Mouse (Mus musculus) stomach, embryonic 14.5 days (tissue): ENCODE measurements around the gene Prrt1. TPM values are rescaled to one million over a fixed set of nuclear protein-coding genes. Genes with fewer than 3 reads are reported as not detected.

Experiments
- ATAC-seq: fragments of 200-750 bp; cut with Nextera tagmentation; 2 replicates; pipeline ENCODE4 v1.8.0; 2017; ENCODE audit warnings: low read depth, moderate TSS enrichment; ENCODE audit not compliant: insufficient number of reproducible peaks, insufficient read depth, low FRiP score
- H3K27ac ChIP-seq: fragments of 300-500 bp; sonication (generic); 2 replicates; pipeline ENCODE4 v1.5.1; 2014; ENCODE audit warnings: mild to moderate bottlenecking, low read length, moderate library complexity, mixed read lengths
- H3K27me3 ChIP-seq: fragments of 300-500 bp; sonication (generic); 2 replicates; pipeline ENCODE4 v1.6.1; 2014; ENCODE audit warnings: low read length, control low read depth, mixed read lengths; ENCODE audit not compliant: control insufficient read depth, insufficient read depth
- H3K36me3 ChIP-seq: fragments of 300-500 bp; sonication (generic); 2 replicates; pipeline ENCODE4 v1.6.1; 2014; ENCODE audit warnings: mild to moderate bottlenecking, control low read depth, low read length, moderate library complexity, mixed read lengths; ENCODE audit not compliant: control insufficient read depth, insufficient read depth
- H3K4me1 ChIP-seq: fragments of 300-500 bp; sonication (generic); 2 replicates; pipeline ENCODE4 v1.6.1; 2014; ENCODE audit warnings: low read length, control low read depth, mixed read lengths; ENCODE audit not compliant: control insufficient read depth, insufficient read depth
- H3K4me2 ChIP-seq: fragments of 300-500 bp; sonication (generic); replicated peaks from 2 replicates; pipeline ENCODE4 v1.6.1; 2014; ENCODE audit warnings: low read depth, low read length, control low read depth
- H3K4me3 ChIP-seq: fragments of 300-500 bp; sonication (generic); 2 replicates; pipeline ENCODE4 v1.5.1; 2014; ENCODE audit warnings: low read depth, low read length, control low read depth
- H3K9ac ChIP-seq: fragments of 300-500 bp; sonication (generic); replicated peaks from 2 replicates; pipeline ENCODE4 v1.6.1; 2014; ENCODE audit warnings: low read depth, mild to moderate bottlenecking, control low read depth, low read length, moderate library complexity, mixed read lengths
- H3K9me3 ChIP-seq: fragments of 300-500 bp; sonication (generic); 2 replicates; pipeline ENCODE4 v1.6.1; 2016; ENCODE audit warnings: low read depth, low read length, control low read depth; ENCODE audit not compliant: control insufficient read depth
- WGBS: fragments of 180-500 bp; shearing (Covaris S2); extraction: QIAGEN DNeasy Blood & Tissue Kit; methylation state at CpG from one replicate; pipeline ENCODE4 v1.1.7; 2014; 5-methylcytosine and 5-hydroxymethylcytosine counted together
- polyA plus RNA-seq: library from polyadenylated mRNA; unstranded; fragments of >200 nt; fragmentation: Nextera tagmentation; extraction: Ambion mirVana; gene quantifications from 2 replicates; pipeline ENCODE4 v1.2.1, GENCODE M21; 2014

The Prrt1 gene
- polyA plus RNA-seq, 1 experiment from 2014 or later = 0.56 TPM

DNA sequence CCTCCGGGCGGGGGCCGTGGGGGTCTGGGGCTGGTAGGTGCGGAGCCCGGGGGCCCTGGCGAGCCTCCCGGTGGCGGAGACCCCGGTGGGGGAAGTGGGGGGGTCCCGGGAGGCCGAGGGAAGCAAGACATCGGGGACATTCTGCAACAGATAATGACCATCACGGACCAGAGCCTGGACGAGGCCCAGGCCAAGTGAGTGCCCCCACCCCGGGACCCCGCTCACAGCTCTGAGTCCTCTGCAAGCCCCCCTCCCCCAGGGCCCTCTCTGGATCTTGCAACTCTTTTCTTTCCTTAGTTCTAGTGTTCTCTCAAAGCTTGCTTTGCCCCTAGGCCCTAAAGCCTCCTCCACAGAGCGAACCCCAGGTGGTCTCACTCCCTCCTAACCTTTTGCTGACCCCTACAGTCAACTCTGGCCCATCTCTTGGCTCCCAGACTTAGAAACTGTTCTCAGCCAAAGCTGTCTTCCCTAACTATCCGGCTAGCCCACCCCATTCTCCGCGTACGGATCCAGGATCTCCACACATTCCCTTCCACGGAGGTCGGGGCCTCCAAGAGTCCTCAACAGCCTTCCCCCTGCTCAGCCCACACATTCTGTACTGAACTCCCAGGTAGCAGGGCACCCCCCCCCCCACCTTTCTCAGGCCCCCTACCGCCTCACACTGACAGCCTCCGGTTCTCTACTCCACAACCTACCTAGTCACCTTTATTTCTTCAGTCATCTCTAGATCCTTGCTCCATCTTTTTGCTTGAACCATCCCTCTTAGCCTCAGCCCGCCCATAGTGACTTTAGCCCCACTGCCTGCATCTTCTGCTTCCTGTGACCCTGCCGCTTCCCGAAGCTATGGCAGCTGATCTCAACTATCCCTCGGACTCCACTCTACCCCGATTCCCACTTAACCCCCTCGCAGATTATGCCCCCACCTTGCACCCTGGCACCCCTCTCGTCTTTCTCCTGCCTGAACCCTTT, 36.5 kb upstream of the Prrt1 start:
- no peaks in the 10 kb centered on the region for H3K9me3 ChIP-seq
- ATAC-seq = peak; percentile 5; the same call in 1 of the 2 replicates
- H3K4me2 ChIP-seq = peak overlapping the region; percentile 88
- WGBS = under 1% methylated on average over 25 of the region's 32 CpGs
- peak overlapping the region; percentile 95 for H3K9ac ChIP-seq
- H3K27me3 ChIP-seq = no peaks in the 10 kb centered on the region
- H3K27ac ChIP-seq = peak overlapping the region; percentile 99
- peaks cover 17% of the 10 kb centered on the region for H3K36me3 ChIP-seq
- H3K4me1 ChIP-seq = peaks cover 58% of the 10 kb centered on the region
- H3K4me3 ChIP-seq = peak overlapping the region; percentile 87

DNA sequence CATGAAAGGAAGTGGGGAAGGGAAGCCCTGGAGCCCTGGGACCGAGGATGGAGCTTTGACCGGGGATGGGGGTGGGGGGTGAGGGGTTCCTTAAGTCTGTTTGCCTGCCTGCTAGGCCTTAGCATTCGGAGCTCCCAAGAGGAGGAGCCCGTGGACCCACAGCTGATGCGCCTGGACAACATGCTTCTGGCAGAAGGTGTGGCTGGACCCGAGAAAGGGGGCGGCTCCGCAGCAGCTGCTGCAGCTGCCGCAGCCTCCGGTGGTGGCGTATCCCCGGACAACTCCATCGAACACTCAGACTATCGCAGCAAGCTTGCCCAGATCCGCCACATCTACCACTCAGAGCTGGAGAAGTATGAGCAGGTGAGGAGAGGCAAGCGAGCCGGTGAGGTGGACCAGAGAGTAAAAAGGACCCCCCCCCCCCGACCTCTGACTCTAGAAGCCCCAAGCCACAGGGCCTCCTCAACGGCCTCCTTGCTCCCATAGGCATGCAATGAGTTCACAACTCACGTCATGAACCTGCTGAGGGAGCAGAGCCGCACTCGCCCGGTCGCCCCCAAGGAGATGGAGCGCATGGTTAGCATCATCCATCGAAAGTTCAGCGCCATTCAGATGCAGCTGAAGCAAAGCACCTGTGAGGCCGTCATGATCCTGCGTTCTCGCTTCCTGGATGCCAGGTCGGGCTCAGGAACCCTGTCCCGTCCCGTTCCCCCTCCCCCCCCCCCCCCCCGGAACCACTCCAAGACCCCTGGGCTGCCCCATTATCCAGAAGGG, 35.4 kb upstream of the Prrt1 start:
- Histone ChIP-seq H3K4me1 (peaks cover 54% of the 10 kb centered on the region), H3K4me2 (peak overlapping the region; percentile 88)

DNA sequence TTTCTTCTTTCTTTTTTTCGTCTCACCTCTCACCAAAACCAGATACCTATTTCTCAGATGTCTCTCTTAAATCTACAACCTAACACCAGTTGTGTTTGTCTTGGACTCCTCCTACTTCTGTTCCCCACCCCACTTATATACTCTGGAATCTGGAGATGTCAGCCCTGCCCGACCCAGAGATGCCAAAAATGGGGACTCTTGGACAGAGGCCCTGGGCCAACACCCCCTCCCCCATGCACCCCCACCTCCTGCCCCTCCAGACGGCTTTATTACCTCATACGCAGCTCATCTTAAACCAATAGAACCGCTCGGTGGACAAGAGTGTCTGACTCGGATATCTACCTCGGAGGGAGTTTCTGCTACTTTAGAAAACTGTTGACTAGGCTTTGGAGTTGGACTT, 33.2 kb upstream of the Prrt1 start:
- H3K4me2 ChIP-seq = no peak overlapping the region
- ATAC-seq = no peak
- H3K9me3 ChIP-seq = no peaks in the 10 kb centered on the region
- H3K9ac ChIP-seq = no peak overlapping the region
- H3K36me3 ChIP-seq = peaks cover 22% of the 10 kb centered on the region
- H3K4me1 ChIP-seq = peaks cover 33% of the 10 kb centered on the region
- H3K27me3 ChIP-seq = no peaks in the 10 kb centered on the region
- H3K4me3 ChIP-seq = no peak overlapping the region
- 59% methylated on average over 8 of the region's 8 CpGs for WGBS
- no peak overlapping the region for H3K27ac ChIP-seq

More for the DNA sequence above, 35.4 kb upstream of the Prrt1 start:
- Histone ChIP-seq H3K36me3 (peaks cover 17% of the 10 kb centered on the region), H3K27ac (peak overlapping the region; percentile 99; the same call in 1 of the 2 replicates), H3K9me3 (no peaks in the 10 kb centered on the region), H3K4me3 (peak overlapping the region; percentile 87), H3K27me3 (no peaks in the 10 kb centered on the region), H3K9ac (peak overlapping the region; percentile 95)
- 40% methylated on average over 33 of the region's 34 CpGs for WGBS
- ATAC-seq = no peak; the same call in 1 of the 2 replicates

DNA sequence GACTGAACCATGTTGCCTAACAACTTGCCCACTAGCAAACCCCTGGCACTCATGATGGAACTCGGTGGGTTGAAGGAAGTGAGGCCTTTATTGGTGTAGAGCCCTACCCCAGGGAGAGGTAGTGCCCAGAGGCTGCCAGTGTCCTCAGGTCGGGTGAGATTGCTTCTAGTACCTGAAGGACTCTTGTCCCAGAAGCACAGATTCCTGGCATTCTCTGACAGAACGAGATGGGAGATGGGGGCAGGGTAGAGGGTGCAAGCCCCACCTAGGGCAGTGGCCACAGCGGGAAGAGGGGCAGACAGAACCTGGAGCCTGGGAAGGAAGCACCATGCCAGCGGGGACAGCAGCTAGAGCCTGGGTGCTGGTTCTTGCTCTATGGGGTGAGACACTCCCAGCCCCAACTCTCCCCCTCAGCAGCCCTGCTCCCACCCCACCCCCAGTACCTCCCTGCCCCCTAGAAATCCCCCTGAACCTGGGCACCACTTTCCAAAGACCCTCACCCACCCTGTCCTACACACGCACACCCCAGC, 31.7 kb upstream of the Prrt1 start, which contains the start of gene Ager:
Gene Ager (plus strand): TSS at position 297 of the 530 bp plus-strand sequence.
- H3K36me3 ChIP-seq = peaks cover 26% of the 10 kb centered on the region
- 17% methylated on average over 6 of the region's 6 CpGs for WGBS
- peak within 1 kb of the TSS; percentile 58; the same call in 1 of the 2 replicates for H3K27ac ChIP-seq
- no peak within 1 kb of the TSS for H3K4me3 ChIP-seq
- H3K9me3 ChIP-seq = no peaks in the 10 kb centered on the region
- 0 out of 2 replicates have a peak within 1 kb of the TSS, but pooled peaks have one; percentile 14 for H3K9ac ChIP-seq
- H3K27me3 ChIP-seq = no peaks in the 10 kb centered on the region
- peaks cover 36% of the 10 kb centered on the region; the same call in 1 of the 2 replicates for H3K4me1 ChIP-seq
- no peak for ATAC-seq
- H3K4me2 ChIP-seq = no peak within 1 kb of the TSS

DNA sequence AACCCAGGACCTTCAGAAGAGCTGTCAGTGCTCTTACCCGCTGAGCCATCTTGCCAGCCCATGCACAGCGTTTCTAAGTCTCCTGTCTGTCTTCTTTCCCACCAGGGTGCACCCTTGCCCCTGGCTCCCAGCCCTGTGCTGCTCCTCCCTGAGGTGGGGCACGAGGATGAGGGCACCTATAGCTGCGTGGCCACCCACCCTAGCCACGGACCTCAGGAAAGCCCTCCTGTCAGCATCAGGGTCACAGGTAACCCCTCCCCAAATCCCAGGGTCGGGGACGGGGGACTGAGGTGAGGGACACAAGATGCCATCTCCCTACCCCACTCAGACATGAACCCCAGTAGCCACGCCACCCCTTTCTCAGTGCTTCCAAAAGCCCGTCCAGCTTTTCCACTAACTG, 29.4 kb upstream of the Prrt1 start:
- peaks cover 31% of the 10 kb centered on the region; the same call in 1 of the 2 replicates for H3K4me1 ChIP-seq
- H3K27me3 ChIP-seq = no peaks in the 10 kb centered on the region
- no peak overlapping the region for H3K4me2 ChIP-seq
- no peak overlapping the region for H3K27ac ChIP-seq
- no peak overlapping the region for H3K9ac ChIP-seq
- H3K4me3 ChIP-seq = no peak overlapping the region
- WGBS = 79% methylated on average over 9 of the region's 9 CpGs
- H3K36me3 ChIP-seq = peaks cover 21% of the 10 kb centered on the region; the same call in 1 of the 2 replicates
- no peaks in the 10 kb centered on the region for H3K9me3 ChIP-seq
- no peak for ATAC-seq

DNA sequence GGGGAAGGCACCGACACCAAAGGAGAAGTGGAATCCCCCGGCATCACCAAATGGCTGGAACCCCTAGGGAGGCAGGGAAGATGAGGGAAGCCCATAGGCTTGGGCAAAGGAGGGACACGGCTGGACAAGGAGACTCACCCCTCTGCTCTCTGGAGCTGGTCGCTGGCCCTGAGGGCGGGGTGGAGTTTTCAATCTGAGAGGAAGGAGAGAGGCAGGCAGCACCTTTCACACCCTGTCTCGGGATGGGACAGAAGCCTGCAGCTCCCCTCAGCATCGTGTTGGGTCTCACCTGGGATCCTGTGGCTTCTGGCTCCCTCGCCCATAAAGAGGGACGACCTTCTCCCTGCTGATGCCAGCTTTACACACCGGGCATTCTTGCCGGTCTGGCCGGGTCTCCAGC, 27.5 kb upstream of the Prrt1 start:
- Histone ChIP-seq H3K9ac (no peak overlapping the region; the same call in 1 of the 2 replicates), H3K27ac (no peak overlapping the region), H3K36me3 (peaks cover 9% of the 10 kb centered on the region; the same call in 1 of the 2 replicates), H3K4me2 (0 out of 2 replicates have a peak overlapping the region, but pooled peaks have one; percentile 90), H3K4me3 (no peak overlapping the region), H3K4me1 (peaks cover 32% of the 10 kb centered on the region), H3K9me3 (no peaks in the 10 kb centered on the region), H3K27me3 (no peaks in the 10 kb centered on the region)
- no peak for ATAC-seq
- WGBS = 88% methylated on average over 12 of the region's 12 CpGs

DNA sequence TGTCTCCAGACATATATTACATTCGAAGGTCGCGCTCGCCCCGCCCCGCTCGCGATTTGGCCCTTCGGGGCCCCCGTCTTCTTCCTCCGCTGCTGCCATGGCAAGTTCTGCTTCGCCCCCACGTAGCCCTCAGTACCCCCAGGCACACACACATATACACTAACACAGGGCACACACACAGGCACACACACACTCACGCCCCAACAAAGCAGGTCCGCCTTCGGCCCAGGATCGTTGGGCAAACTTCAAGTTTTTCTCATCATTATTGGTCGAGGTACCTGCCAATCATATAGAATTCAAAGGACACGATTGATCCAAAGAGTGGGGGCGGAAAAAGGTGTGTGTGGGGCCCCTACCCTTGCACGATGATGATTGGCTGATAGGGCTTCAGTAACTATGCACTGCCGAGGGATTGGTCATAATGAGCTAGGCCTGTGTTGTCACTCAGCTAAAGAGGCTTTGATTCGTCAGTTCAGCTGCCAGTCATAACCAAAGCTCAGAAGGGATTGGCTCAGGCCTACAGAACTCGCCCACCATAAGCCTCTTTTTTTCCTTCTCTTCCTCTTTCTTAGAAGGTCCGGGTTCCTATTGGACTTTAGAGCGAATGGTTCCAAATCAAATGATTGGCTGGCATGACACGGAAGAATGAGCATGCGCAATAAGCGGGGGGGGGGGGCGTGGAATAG, 25.8 kb upstream of the Prrt1 start, which contains the start of gene Rnf5:
Gene Rnf5 (minus strand): TSS at position 316 of the 686 bp plus-strand sequence.
- Histone ChIP-seq H3K27me3 (no peaks in the 10 kb centered on the region), H3K4me1 (peaks cover 27% of the 10 kb centered on the region), H3K27ac (peak within 1 kb of the TSS; percentile 93), H3K9me3 (no peaks in the 10 kb centered on the region), H3K36me3 (peaks cover 9% of the 10 kb centered on the region; the same call in 1 of the 2 replicates), H3K9ac (peak within 1 kb of the TSS; percentile 84), H3K4me3 (peak within 1 kb of the TSS; percentile 76), H3K4me2 (peak within 1 kb of the TSS; percentile 95)
- ATAC-seq = peak; percentile 94
- under 1% methylated on average over 30 of the region's 30 CpGs for WGBS
